In the genomic region with DNA sequence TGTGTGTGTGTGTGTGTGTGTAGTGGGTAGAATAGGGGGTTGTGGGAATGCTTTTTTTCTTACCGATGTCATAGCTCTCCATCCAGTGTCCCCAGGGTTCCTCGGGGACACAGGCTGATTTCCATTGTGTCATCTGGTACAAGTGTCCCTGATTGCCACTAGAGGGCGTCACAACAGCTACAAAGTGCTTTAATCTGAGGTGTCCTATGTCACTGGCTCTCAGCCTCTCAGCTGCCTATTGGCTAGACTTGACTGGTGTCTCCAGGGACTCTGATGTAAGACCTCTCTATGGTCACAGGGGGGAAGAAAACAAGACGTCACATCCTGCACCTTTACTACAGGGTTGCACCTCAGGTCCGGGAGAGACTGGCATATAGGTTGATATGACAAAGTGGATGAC, we compare ENCODE assay signal across 11 mouse cellular contexts.
DNase-seq lines count a peak whose midpoint lies in the region; ATAC-seq and TF ChIP-seq lines count a peak whose summit lies in the region.
"Had no signal": no experiment of that assay in that cellular context is flagged by ENCODE, and none has a peak within 500 bp of the region (broad histone marks: within the 10 kb centered on the region; RNA-seq: fewer than 3 reads in every experiment).

No protein-coding gene starts in this region.

- H3K4me3 ChIP-seq in intestine, postnatal 0 days (ENCODE audit: low read depth, low read length), result no peak overlapping the region
- no peak overlapping the region for H3K4me3 ChIP-seq in intestine, embryonic 15.5 days (replicated peaks)
- H3K4me3 ChIP-seq in forebrain, embryonic 15.5 days, result no peak overlapping the region
- H3K4me3 ChIP-seq: embryonic facial prominence, embryonic 12.5 days; heart, embryonic 10.5 days; midbrain, embryonic 12.5 days had no signal

- DNase-seq in ZHBTc4 (ENCODE audit: low read depth, low spot score), result peak; percentile 37
- DNase-seq in right cerebral cortex, postnatal 25 days, result no peak
- DNase-seq in kidney, adult 18-20 months, result no peak

- no peak overlapping the region for H3K27ac ChIP-seq in intestine, postnatal 0 days (ENCODE audit: low read depth, low read length)
- H3K27ac ChIP-seq in intestine, embryonic 15.5 days, result no peak overlapping the region
- H3K27ac ChIP-seq in forebrain, embryonic 15.5 days (replicated peaks), result no peak overlapping the region
- H3K27ac ChIP-seq: embryonic facial prominence, embryonic 12.5 days; midbrain, embryonic 12.5 days had no signal

- no peak for ATAC-seq in intestine, postnatal 0 days
- ATAC-seq in intestine, embryonic 15.5 days, result no peak
- peak; percentile 35 for ATAC-seq in CD4-positive, CD25-positive, alpha-beta regulatory T cell, adult 4 months
- peak; percentile 93 for ATAC-seq in megakaryocyte progenitor cell, adult 5-6 weeks (replicated peaks; ENCODE audit: poor library complexity)
- ATAC-seq in forebrain, embryonic 15.5 days (replicated peaks), result no peak

- no peaks in the 10 kb centered on the region for H3K27me3 ChIP-seq in intestine, postnatal 0 days (replicated peaks; ENCODE audit: control insufficient read depth, insufficient read depth, low read length)
- no peaks in the 10 kb centered on the region for H3K27me3 ChIP-seq in intestine, embryonic 15.5 days (replicated peaks)
- H3K27me3 ChIP-seq in forebrain, embryonic 15.5 days, result no peaks in the 10 kb centered on the region
- H3K27me3 ChIP-seq: embryonic facial prominence, embryonic 12.5 days; midbrain, embryonic 12.5 days had no signal

- 67% methylated on average over 5 of the region's 5 CpGs for WGBS in intestine, postnatal 0 days
- WGBS in intestine, embryonic 15.5 days, result 62% methylated on average over 5 of the region's 5 CpGs
- 61% methylated on average over 5 of the region's 5 CpGs for WGBS in forebrain, embryonic 15.5 days

- H3K4me2 ChIP-seq in intestine, postnatal 0 days (replicated peaks; ENCODE audit: low read depth), result no peak overlapping the region
- no peak overlapping the region for H3K4me2 ChIP-seq in intestine, embryonic 15.5 days (replicated peaks)
- no peak overlapping the region for H3K4me2 ChIP-seq in forebrain, embryonic 15.5 days (replicated peaks)
- H3K4me2 ChIP-seq: embryonic facial prominence, embryonic 12.5 days; midbrain, embryonic 12.5 days had no signal

- no peaks in the 10 kb centered on the region for H3K9me3 ChIP-seq in intestine, postnatal 0 days (ENCODE audit: control insufficient read depth)
- H3K9me3 ChIP-seq in intestine, embryonic 15.5 days, result no peaks in the 10 kb centered on the region
- H3K9me3 ChIP-seq in forebrain, embryonic 15.5 days, result no peaks in the 10 kb centered on the region
- H3K9me3 ChIP-seq: embryonic facial prominence, embryonic 12.5 days; heart, embryonic 10.5 days; midbrain, embryonic 12.5 days had no signal

- TF ChIP-seq CTCF in intestine, postnatal 0 days (IDR thresholded peaks at IDR 0.05; ENCODE audit: low read depth), result peak; percentile 58

- H3K9ac ChIP-seq in intestine, postnatal 0 days (ENCODE audit: low read depth, low read length), result no peak overlapping the region
- H3K9ac ChIP-seq in intestine, embryonic 15.5 days, result no peak overlapping the region
- no peak overlapping the region for H3K9ac ChIP-seq in forebrain, embryonic 15.5 days (replicated peaks)
- H3K9ac ChIP-seq: embryonic facial prominence, embryonic 12.5 days; midbrain, embryonic 12.5 days had no signal

- H3K36me3 ChIP-seq in intestine, postnatal 0 days (ENCODE audit: control insufficient read depth, insufficient read depth), result no peaks in the 10 kb centered on the region
- no peaks in the 10 kb centered on the region for H3K36me3 ChIP-seq in intestine, embryonic 15.5 days
- H3K36me3 ChIP-seq in forebrain, embryonic 15.5 days, result no peaks in the 10 kb centered on the region
- H3K36me3 ChIP-seq: embryonic facial prominence, embryonic 12.5 days; heart, embryonic 10.5 days; midbrain, embryonic 12.5 days had no signal

- H3K4me1 ChIP-seq in intestine, postnatal 0 days (replicated peaks; ENCODE audit: control insufficient read depth, insufficient read depth, low read length), result no peaks in the 10 kb centered on the region
- no peaks in the 10 kb centered on the region; the same call in 1 of the 2 replicates for H3K4me1 ChIP-seq in intestine, embryonic 15.5 days (replicated peaks)
- H3K4me1 ChIP-seq in forebrain, embryonic 15.5 days, result no peaks in the 10 kb centered on the region
- H3K4me1 ChIP-seq: embryonic facial prominence, embryonic 12.5 days had no signal

Comparison
In these comparisons a context has a peak if more than half of its experiments do, and no peak if none do; other contexts are left out.
1. ATAC-seq: peak in CD4-positive, CD25-positive, alpha-beta regulatory T cell, adult 4 months (single experiment) and megakaryocyte progenitor cell, adult 5-6 weeks (single experiment); none in intestine, postnatal 0 days (single experiment), intestine, embryonic 15.5 days (single experiment) and forebrain, embryonic 15.5 days (single experiment).